Mouse (Mus musculus): ENCODE data around the gene Plcl1.

GRCm38 (mm10) chr1:55558409-55558808 lies 152.7 kb downstream of the Plcl1 start:
- TF ChIP-seq CTCF (IDR thresholded peaks at IDR 0.05; ENCODE audit: borderline replicate concordance, insufficient read depth, low read depth, low read length) (no peak), POLR2A (IDR thresholded peaks at IDR 0.05; ENCODE audit: borderline replicate concordance, insufficient read depth, low read length) (no peak)

Data from cerebellum, adult 2 months (tissue).